Mouse (Mus musculus) CD4-positive, CD25-positive, alpha-beta regulatory T cell, adult 9 weeks (primary cell): ENCODE data around the gene Bsnd. TPM values are rescaled to one million over a fixed set of nuclear protein-coding genes. Genes with fewer than 3 reads are reported as not detected.

Experiments
- polyA plus RNA-seq: library from polyadenylated mRNA; unstranded; fragments of 100-300 nt; shearing (Covaris generic); gene quantifications from one replicate; pipeline ENCODE4 v1.2.1, GENCODE M21; 2017

The Bsnd gene
- not detected for polyA plus RNA-seq

GRCm38 (mm10) chr4:106492116-106492515 is at the start of gene Bsnd:
Gene Bsnd, minus strand, starts transcription at chr4:106492283.

Other genes starting within 250 kb of the Bsnd start
- gene Usp24, start 176.1 kb downstream of the Bsnd start, polyA plus RNA-seq = 11.0 TPM
- gene Pcsk9, start 28.0 kb downstream of the Bsnd start, polyA plus RNA-seq = not detected
- 0.96 TPM for gene Dhcr24, start 68.8 kb upstream of the Bsnd start, polyA plus RNA-seq
- gene Lexm, start 125.0 kb upstream of the Bsnd start, polyA plus RNA-seq = 0.24 TPM
- gene Ttc22, start 130.1 kb upstream of the Bsnd start, polyA plus RNA-seq = not detected
- 17.6 TPM for gene Pars2, start 158.8 kb upstream of the Bsnd start, polyA plus RNA-seq
- gene Ttc4, start 186.7 kb upstream of the Bsnd start, polyA plus RNA-seq = 76.4 TPM
- gene Mroh7, start 238.6 kb upstream of the Bsnd start, polyA plus RNA-seq = not detected
- not detected for gene Fam151a, start 241.6 kb upstream of the Bsnd start, polyA plus RNA-seq